Mouse (Mus musculus) central nervous system, embryonic 11.5 days (tissue): ENCODE measurements around the gene Atp5c1. TPM values are rescaled to one million over a fixed set of nuclear protein-coding genes. Genes with fewer than 3 reads are reported as not detected.

Experiments
- polyA plus RNA-seq: library from polyadenylated mRNA; depleted of rRNA; stranded (reverse); fragments of >200 nt; gene quantifications from 2 replicates; pipeline ENCODE4 v1.2.3, GENCODE M21; 2012; rRNA removed

Gene Atp5c1
- 258 and 386 TPM in 2 replicates for polyA plus RNA-seq

DNA sequence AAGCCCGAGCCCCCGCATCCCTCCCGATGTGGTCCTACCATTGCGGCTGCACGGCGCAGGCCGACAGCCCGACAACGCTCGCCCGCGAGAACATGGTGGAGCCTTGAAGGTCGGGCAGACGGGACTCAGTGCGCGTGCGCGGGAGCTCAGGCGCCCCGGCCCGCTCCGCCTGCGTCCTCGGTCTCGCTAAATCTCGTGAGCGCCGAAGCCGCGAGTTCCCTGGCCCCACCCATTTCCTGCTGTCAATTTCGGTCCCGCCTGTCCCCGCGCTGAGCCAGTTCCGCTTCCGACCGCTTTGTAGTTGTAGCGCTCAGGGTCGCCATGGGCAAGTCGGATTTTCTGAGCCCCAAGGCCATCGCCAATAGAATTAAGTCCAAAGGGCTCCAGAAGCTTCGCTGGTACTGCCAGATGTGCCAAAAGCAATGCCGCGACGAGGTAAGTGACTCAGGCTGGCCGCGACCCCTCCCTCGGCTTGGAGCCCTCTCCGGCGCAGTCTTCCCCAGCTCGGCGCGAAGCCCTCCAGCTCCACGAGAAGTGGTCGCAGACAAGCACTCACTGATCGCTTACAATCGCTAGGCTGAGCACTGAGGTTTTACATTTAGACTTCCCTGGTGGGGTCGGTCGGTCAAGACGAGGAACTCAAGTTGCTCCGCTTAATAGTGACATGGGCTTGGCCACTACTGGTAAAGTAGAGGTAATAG, at the start of gene Atp5c1, which contains the start of gene Kin:
Gene Atp5c1 (minus strand): TSS at position 201 of the 701 bp plus-strand sequence.
Gene Kin (plus strand): TSS at position 284 of the 701 bp plus-strand sequence.

GRCm38 (mm10) chr2:10048461-10048860, 31.8 kb downstream of the Atp5c1 start, which contains the start of gene Taf3:
Gene Taf3 (minus strand): TSS chr2:10048596.

Other genes with a start within 250 kb of the Atp5c1 start
- gene 4930412O13Rik, start 199.3 kb downstream of the Atp5c1 start, polyA plus RNA-seq, result 2.9 and 4.1 TPM in 2 replicates
- gene 9230102O04Rik, start 191.0 kb downstream of the Atp5c1 start, polyA plus RNA-seq, result 0.62 and 2.0 TPM in 2 replicates
- gene Gata3, start 190.5 kb downstream of the Atp5c1 start, polyA plus RNA-seq, result 7.8 and 9.2 TPM in 2 replicates
- 11.1 and 12.6 TPM in 2 replicates for gene Taf3, start 31.9 kb downstream of the Atp5c1 start, polyA plus RNA-seq
- gene Kin, start 83 bp upstream of the Atp5c1 start, polyA plus RNA-seq, result 29.7 and 57.0 TPM in 2 replicates
- gene Itih2, start 50.9 kb upstream of the Atp5c1 start, polyA plus RNA-seq, result 9.9 and 21.9 TPM in 2 replicates
- 4.2 and 4.5 TPM in 2 replicates for gene Itih5, start 73.1 kb upstream of the Atp5c1 start, polyA plus RNA-seq